Mouse (Mus musculus) CH12.LX (cell line): ENCODE measurements around the gene Cnpy4. TPM values are rescaled to one million over a fixed set of nuclear protein-coding genes. Genes with fewer than 3 reads are reported as not detected.
A peak's percentile ranks its signal among the peaks of the same experiment; 100 is the strongest.
"Not testable (repeated sequence)": the region's sequence is repeated elsewhere in the genome, so short reads cannot be mapped to it uniquely, and the experiment has no call there.

ENCODE experiments used
- DNase-seq: peaks from one replicate; pipeline ENCODE4 v3.0.0-alpha.2; 2013; ENCODE audit errors: extremely low read depth
- H3K27ac ChIP-seq: 2 replicates; pipeline ENCODE4 v1.5.1; 2012; ENCODE audit warnings: low read depth, mild to moderate bottlenecking, control low read depth, moderate library complexity; ENCODE audit not compliant: insufficient read depth
- H3K27me3 ChIP-seq: replicated peaks from 2 replicates; pipeline ENCODE3; 2012; ENCODE audit warnings: inconsistent platforms
- H3K36me3 ChIP-seq, 2 experiments: replicated peaks in 1 of 2; 2 replicates each; pipeline versions ENCODE3 to v1.6.1; 2012; ENCODE audit warnings: inconsistent platforms in 1 of 2, low read length in 1 of 2, mild to moderate bottlenecking in 1 of 2, mixed read lengths in 1 of 2, moderate library complexity in 1 of 2; ENCODE audit not compliant: control insufficient read depth in 1 of 2, insufficient read depth in 1 of 2
- H3K4me1 ChIP-seq, 2 experiments: 2 replicates each; pipeline ENCODE4 v1.6.1; 2012; ENCODE audit warnings: inconsistent platforms in 1 of 2, moderate library complexity in 1 of 2; ENCODE audit not compliant: insufficient read depth in 2 of 2, control insufficient read depth in 1 of 2
- H3K4me2 ChIP-seq: 2 replicates; pipeline ENCODE4 v1.6.1; 2012; ENCODE audit warnings: low read depth, mild to moderate bottlenecking, control low read depth; ENCODE audit not compliant: poor library complexity, insufficient read depth, severe bottlenecking
- H3K4me3 ChIP-seq, 3 experiments: fragments of 150-350 bp in 1 of 3; sonication (generic) in 1 of 3; replicated peaks in 1 of 3; 2 replicates each; pipeline versions ENCODE3 to v1.5.1; 2011 to 2012; ENCODE audit warnings: low read depth in 2 of 3, low read length in 2 of 3, mild to moderate bottlenecking in 2 of 3, moderate library complexity in 2 of 3, control low read depth in 1 of 3, improper control_type of control experiment in 1 of 3, inconsistent platforms in 1 of 3, mixed read lengths in 1 of 3; ENCODE audit not compliant: poor library complexity in 1 of 3
- H3K79me2 ChIP-seq: replicated peaks from 2 replicates; pipeline ENCODE4 v1.6.1; 2012; ENCODE audit warnings: mild to moderate bottlenecking, moderate library complexity; ENCODE audit not compliant: control insufficient read depth, poor library complexity, insufficient read depth, severe bottlenecking; ENCODE audit errors: extremely low read depth
- H3K9ac ChIP-seq: 2 replicates; pipeline ENCODE4 v1.6.1; 2012; ENCODE audit warnings: low read depth, mild to moderate bottlenecking, control low read depth, moderate library complexity; ENCODE audit not compliant: insufficient read depth
- H3K9me3 ChIP-seq: replicated peaks from 2 replicates; pipeline ENCODE3; 2012; ENCODE audit warnings: low read length, inconsistent platforms, mixed read lengths
- CHD1 ChIP-seq: IDR thresholded peaks from 2 replicates; pipeline ENCODE4 v1.6.1; 2012; ENCODE audit warnings: low read depth, low read length, improper control_type of control experiment, inconsistent platforms
- CTCF ChIP-seq, 2 experiments: IDR thresholded peaks in 1 of 2; conservative IDR thresholded peaks in 1 of 2; 2 replicates each; pipeline ENCODE4 v1.5.1; 2011 to 2012; ENCODE audit warnings: low read depth in 2 of 2, low read length in 2 of 2, improper control_type of control experiment in 1 of 2, inconsistent platforms in 1 of 2, mild to moderate bottlenecking in 1 of 2, moderate library complexity in 1 of 2
- ELF1 ChIP-seq: IDR thresholded peaks from 2 replicates; pipeline ENCODE4 v1.6.1; 2014; ENCODE audit warnings: low read depth, mild to moderate bottlenecking, inconsistent platforms, low read length, improper control_type of control experiment
- EP300 ChIP-seq: IDR thresholded peaks from 2 replicates; pipeline ENCODE4 v1.6.1; 2011; ENCODE audit warnings: low read length, improper control_type of control experiment
- ETS1 ChIP-seq: conservative IDR thresholded peaks from 2 replicates; pipeline ENCODE4 v1.6.1; 2012; ENCODE audit warnings: low read depth, mild to moderate bottlenecking, inconsistent platforms, low read length, improper control_type of control experiment, moderate library complexity
- IRF4 ChIP-seq: IDR thresholded peaks from 2 replicates; pipeline ENCODE4 v1.6.1; 2014; ENCODE audit warnings: low read depth, mild to moderate bottlenecking, inconsistent platforms, low read length, improper control_type of control experiment
- JUN ChIP-seq: IDR thresholded peaks from 2 replicates; pipeline ENCODE4 v1.6.1; 2011; ENCODE audit warnings: low read depth, mild to moderate bottlenecking, low read length, improper control_type of control experiment, moderate library complexity; ENCODE audit not compliant: insufficient read depth
- JUND ChIP-seq: conservative IDR thresholded peaks from 2 replicates; pipeline ENCODE4 v1.6.1; 2011; ENCODE audit warnings: low read depth, low read length, improper control_type of control experiment
- MAX ChIP-seq: IDR thresholded peaks from 2 replicates; pipeline ENCODE4 v1.6.1; 2011; ENCODE audit warnings: low read length, improper control_type of control experiment
- MEF2A ChIP-seq: IDR thresholded peaks from 2 replicates; pipeline ENCODE4 v1.6.1; 2014; ENCODE audit warnings: low read depth, mild to moderate bottlenecking, inconsistent platforms, low read length, improper control_type of control experiment, borderline replicate concordance
- MYC ChIP-seq: IDR thresholded peaks from 2 replicates; pipeline ENCODE4 v1.6.1; 2011; ENCODE audit warnings: low read depth, mild to moderate bottlenecking, improper control_type of control experiment, low read length
- RAD21 ChIP-seq: IDR thresholded peaks from 2 replicates; pipeline ENCODE4 v1.6.1; 2011; ENCODE audit warnings: low read depth, mild to moderate bottlenecking, low read length, improper control_type of control experiment, moderate library complexity
- RCOR1 ChIP-seq: conservative IDR thresholded peaks from 2 replicates; pipeline ENCODE4 v1.6.1; 2012; ENCODE audit warnings: low read depth, mild to moderate bottlenecking, inconsistent platforms, low read length, improper control_type of control experiment
- SMC3 ChIP-seq: IDR thresholded peaks from 2 replicates; pipeline ENCODE4 v1.6.1; 2011; ENCODE audit warnings: low read depth, low read length, improper control_type of control experiment
- dilution Hi-C: fragments of 300-500 bp; cut with MboI; formaldehyde crosslinking; loops from 2 replicates; pipeline ENCODE4 v1.14.3; 2020; ENCODE audit warnings: low sequenced_read_pairs; ENCODE audit not compliant: extremely low pct_unique_long_range_greater_than_20kb, extremely low pct_ligation_motif_present
- in situ Hi-C: fragments of 300-500 bp; cut with MboI; formaldehyde crosslinking; loops from 3 replicates; pipeline ENCODE4 v1.14.3; 2019; ENCODE audit warnings: low sequenced_read_pairs, low pct_ligation_motif_present, low pct_unique_long_range_greater_than_20kb, mixed read lengths
- polyA plus RNA-seq: library from polyadenylated mRNA; unstranded; fragments of >175 nt; gene quantifications from 2 replicates; pipeline ENCODE4 v1.2.1, GENCODE M21; 2012; ENCODE audit warnings: low read depth; ENCODE audit not compliant: insufficient read length
- total RNA-seq, 2 experiments: library from RNA; depleted of rRNA; stranded (reverse); fragments of 300-350 nt in 1 of 2; fragments of >200 nt in 1 of 2; gene quantifications; 2 replicates each; pipeline ENCODE4 v1.2.3; 2012 to 2014

The Cnpy4 gene
- total and polyA plus RNA-seq, 3 experiments: 19.2 to 24.9 (median 21.6) TPM

GRCm38 (mm10) chr5:138216632-138217031 lies 29.3 kb downstream of the Cnpy4 start:
- TF ChIP-seq JUN: peak; percentile 11; the same call in 1 of the 2 replicates
- peak; percentile 63; the same call in 1 of the 2 replicates for TF ChIP-seq IRF4
- 0 out of 2 replicates have a peak, but pooled peaks have one; percentile 19 for TF ChIP-seq ETS1
- peak; percentile 71 for TF ChIP-seq EP300
- TF ChIP-seq, all 38 proteins: peak for 4; not testable (repeated sequence) for 34
- H3K79me2 ChIP-seq, H3K9me3 ChIP-seq, H3K4me1 ChIP-seq, H3K27me3 ChIP-seq, H3K4me2 ChIP-seq, H3K4me3 ChIP-seq, H3K9ac ChIP-seq, H3K36me3 ChIP-seq, H3K27ac ChIP-seq, in situ Hi-C loops, dilution Hi-C loops: not testable (repeated sequence)
- peak; percentile 73 for DNase-seq

- Histone ChIP-seq H3K9me3 (peaks cover 5% of the 10 kb centered on the region), H3K4me2 (no peak overlapping the region), H3K27me3 (no peaks in the 10 kb centered on the region), H3K36me3 (no peaks in the 10 kb centered on the region), H3K79me2 (no peaks in the 10 kb centered on the region)
- dilution Hi-C loops: no loop called here
- TF ChIP-seq JUND (no peak), MYC (no peak), MAX (no peak), CHD1 (no peak), ETS1 (no peak), RCOR1 (no peak), ELF1 (no peak), MEF2A (no peak)
- TF ChIP-seq, all 38 proteins: peak for 0
- Histone ChIP-seq H3K4me1 (peaks cover 0 to 7% of the 10 kb centered on the region in 2 experiments; a peak in 2 of 4 replicates), H3K4me3 (no peak overlapping the region), H3K27ac (no peak overlapping the region), H3K9ac (no peak overlapping the region)
- DNase-seq: no peak
- in situ Hi-C loops: no loop called here
These were observed 32.6 kb downstream of the Cnpy4 start for GRCm38 (mm10) chr5:138219864-138220263.

GRCm38 (mm10) chr5:138222111-138222510 lies 34.8 kb downstream of the Cnpy4 start:
- Histone ChIP-seq H3K9me3 (peaks cover 3% of the 10 kb centered on the region), H3K4me2 (no peak overlapping the region), H3K4me3 (no peak overlapping the region), H3K9ac (no peak overlapping the region), H3K27ac (no peak overlapping the region), H3K79me2 (no peaks in the 10 kb centered on the region), H3K27me3 (no peaks in the 10 kb centered on the region), H3K4me1 (peaks cover 0 to 7% of the 10 kb centered on the region in 2 experiments; a peak in 2 of 4 replicates), H3K36me3 (no peaks in the 10 kb centered on the region)
- TF ChIP-seq ETS1: no peak
- peak; percentile 65 for TF ChIP-seq SMC3
- peak; percentile 63 for TF ChIP-seq IRF4
- TF ChIP-seq RAD21: peak; percentile 85
- TF ChIP-seq CTCF (conservative IDR thresholded peaks at IDR 0.05 in 1 of 2, IDR thresholded peaks at IDR 0.05 in 1 of 2; ENCODE audit: low read depth in 2 of 2, low read length in 2 of 2): peak; percentile 64 to 87
- peak; percentile 70 for DNase-seq
- in situ Hi-C loops (no loop called here), dilution Hi-C loops (no loop called here)
